Mouse (Mus musculus): ENCODE measurements around the gene Vac14.

Vac14 gene

GRCm38 (mm10) chr8:110677174-110677660 lies 58.8 kb downstream of the Vac14 start:
- in situ Hi-C loops (cut with MboI, MseI) = no loop called here

- in situ Hi-C loops (cut with MboI, MseI) = no loop called here
Observed at GRCm38 (mm10) chr8:110678989-110679388, 60.6 kb downstream of the Vac14 start.

GRCm38 (mm10) chr8:110687726-110688125 lies 69.3 kb downstream of the Vac14 start:
- in situ Hi-C loops (cut with MboI, MseI) = no loop called here

GRCm38 (mm10) chr8:110689961-110690360 lies 71.6 kb downstream of the Vac14 start:
- in situ Hi-C loops (cut with MboI, MseI) = no loop called here

- in situ Hi-C loops (cut with MboI, MseI) = no loop called here
Observed at GRCm38 (mm10) chr8:110694226-110694625, 75.8 kb downstream of the Vac14 start.

GRCm38 (mm10) chr8:110694826-110695225 lies 76.4 kb downstream of the Vac14 start:
- in situ Hi-C loops (cut with MboI, MseI) = no loop called here

GRCm38 (mm10) chr8:110695431-110695830 lies 77.0 kb downstream of the Vac14 start:
- in situ Hi-C loops (cut with MboI, MseI) = no loop called here

- in situ Hi-C loops (cut with MboI, MseI) = no loop called here
Observed at GRCm38 (mm10) chr8:110696051-110696450, 77.7 kb downstream of the Vac14 start.

- in situ Hi-C loops (cut with MboI, MseI) = no loop called here
Observed at GRCm38 (mm10) chr8:110697571-110697970, 79.2 kb downstream of the Vac14 start.

- in situ Hi-C loops (cut with MboI, MseI) = no loop called here
Observed at GRCm38 (mm10) chr8:110698098-110698497, 79.7 kb downstream of the Vac14 start.

- in situ Hi-C loops (cut with MboI, MseI) = no loop called here
Observed at GRCm38 (mm10) chr8:110699501-110699900, 81.1 kb downstream of the Vac14 start.

GRCm38 (mm10) chr8:110700561-110700960 lies 82.2 kb downstream of the Vac14 start:
- in situ Hi-C loops (cut with MboI, MseI) = no loop called here

- in situ Hi-C loops (cut with MboI, MseI) = no loop called here
Observed at GRCm38 (mm10) chr8:110702636-110703459, 84.5 kb downstream of the Vac14 start.

GRCm38 (mm10) chr8:110703460-110704061 lies 85.2 kb downstream of the Vac14 start:
- in situ Hi-C loops (cut with MboI, MseI) = no loop called here

- in situ Hi-C loops (cut with MboI, MseI) = no loop called here
Observed at GRCm38 (mm10) chr8:110704103-110704502, 85.7 kb downstream of the Vac14 start.

- in situ Hi-C loops (cut with MboI, MseI) = no loop called here
Observed at GRCm38 (mm10) chr8:110705391-110706287, 87.3 kb downstream of the Vac14 start.

GRCm38 (mm10) chr8:110706288-110706870 lies 88.0 kb downstream of the Vac14 start:
- in situ Hi-C loops (cut with MboI, MseI) = no loop called here

- in situ Hi-C loops (cut with MboI, MseI) = no loop called here
Observed at GRCm38 (mm10) chr8:110708429-110708828, 90.0 kb downstream of the Vac14 start.

GRCm38 (mm10) chr8:110710593-110710992 lies 92.2 kb downstream of the Vac14 start:
- in situ Hi-C loops (cut with MboI, MseI) = loop anchor here (10.0 kb wide), 1 partner anchor 984 kb away; the partner anchor contains the start of gene Ctrb1

- in situ Hi-C loops (cut with MboI, MseI) = loop anchor here (10.0 kb wide), 1 partner anchor 983 kb away; the partner anchor contains the start of gene Ctrb1
Observed at GRCm38 (mm10) chr8:110711271-110711934, 93.0 kb downstream of the Vac14 start.

GRCm38 (mm10) chr8:110713073-110713472 lies 94.7 kb downstream of the Vac14 start:
- in situ Hi-C loops (cut with MboI, MseI) = loop anchor here (10.0 kb wide), 1 partner anchor 982 kb away; the partner anchor contains the start of gene Ctrb1
